11 mouse cellular contexts compared by ENCODE assay signal in genomic region chr15:12093026-12093960, GRCm38 (mm10). TPM values are rescaled to one million over a fixed set of nuclear protein-coding genes. Genes with fewer than 3 reads are reported as not detected.
DNase-seq lines count a peak whose midpoint lies in the region; ATAC-seq lines count a peak whose summit lies in the region.
"Had no signal": no experiment of that assay in that cellular context is flagged by ENCODE, and none has a peak within 500 bp of the region (broad histone marks: within the 10 kb centered on the region; RNA-seq: fewer than 3 reads in every experiment).

No protein-coding gene starts in this region.

- peak; percentile 96 for ATAC-seq in hindbrain, embryonic 13.5 days (ENCODE audit: low FRiP score)
- ATAC-seq in midbrain, embryonic 12.5 days (ENCODE audit: low FRiP score, low read depth): peak; percentile 93

- H3K9me3 ChIP-seq in hindbrain, embryonic 13.5 days: no peaks in the 10 kb centered on the region
- H3K9me3 ChIP-seq in midbrain, embryonic 12.5 days: peaks cover 9% of the 10 kb centered on the region; the same call in 1 of the 2 replicates
- H3K9me3 ChIP-seq: liver, embryonic 13.5 days had no signal

- 47% methylated on average over 25 of the region's 25 CpGs for WGBS in hindbrain, embryonic 13.5 days
- WGBS in midbrain, embryonic 12.5 days: 57% methylated on average over 25 of the region's 25 CpGs

- peaks cover 18% of the 10 kb centered on the region for H3K4me1 ChIP-seq in hindbrain, embryonic 13.5 days (replicated peaks)
- H3K4me1 ChIP-seq in midbrain, embryonic 12.5 days: peaks cover 12% of the 10 kb centered on the region; the same call in 1 of the 2 replicates
- H3K4me1 ChIP-seq: liver, embryonic 13.5 days had no signal

- intact Hi-C loops in heart, postnatal 10 days (cut with DNase I): loop anchor here (10.0 kb wide), 1 partner anchor 172 kb away; no protein-coding TSS in a partner anchor

- peak overlapping the region; percentile 41 for H3K4me2 ChIP-seq in hindbrain, embryonic 13.5 days
- 0 out of 2 replicates have a peak overlapping the region, but pooled peaks have one; percentile 23 for H3K4me2 ChIP-seq in midbrain, embryonic 12.5 days (replicated peaks)
- H3K4me2 ChIP-seq: liver, embryonic 13.5 days had no signal

- peak; percentile 68 for DNase-seq in right cerebral cortex, adult 18-20 months
- DNase-seq in right cerebral cortex, postnatal 14 days: no peak
- peak; percentile 28 for DNase-seq in right cerebral cortex, postnatal 4 days
- no peak for DNase-seq in adrenal gland, postnatal 4 days (ENCODE audit: low spot score in 2 of 2)
- DNase-seq in cerebellum, adult 18-20 months: no peak
- no peak for DNase-seq in heart, postnatal 10 days
- DNase-seq: heart, postnatal 4 days; liver, embryonic 13.5 days had no signal

- H3K36me3 ChIP-seq in hindbrain, embryonic 13.5 days: no peaks in the 10 kb centered on the region
- H3K36me3 ChIP-seq in midbrain, embryonic 12.5 days: no peaks in the 10 kb centered on the region
- H3K36me3 ChIP-seq: liver, embryonic 13.5 days had no signal

- no peaks in the 10 kb centered on the region for H3K27me3 ChIP-seq in hindbrain, embryonic 13.5 days
- no peaks in the 10 kb centered on the region for H3K27me3 ChIP-seq in midbrain, embryonic 12.5 days
- H3K27me3 ChIP-seq: liver, embryonic 13.5 days had no signal

- H3K9ac ChIP-seq in hindbrain, embryonic 13.5 days: no peak overlapping the region
- no peak overlapping the region for H3K9ac ChIP-seq in midbrain, embryonic 12.5 days (replicated peaks)
- H3K9ac ChIP-seq: liver, embryonic 13.5 days had no signal

- H3K27ac ChIP-seq in hindbrain, embryonic 13.5 days: peak overlapping the region; percentile 91
- peak overlapping the region; percentile 81 for H3K27ac ChIP-seq in midbrain, embryonic 12.5 days (replicated peaks)
- H3K27ac ChIP-seq: liver, embryonic 13.5 days had no signal

- no peak overlapping the region for H3K4me3 ChIP-seq in hindbrain, embryonic 13.5 days
- H3K4me3 ChIP-seq in midbrain, embryonic 12.5 days: no peak overlapping the region
- H3K4me3 ChIP-seq: erythroblast, embryonic 14.5 days; liver, embryonic 13.5 days had no signal

RNA-seq across cellular contexts. Expression of gene Zfr, which starts 24.3 kb away (rescaled TPM):
- 147 and 159 TPM in 2 replicates for polyA plus RNA-seq in hindbrain, embryonic 13.5 days (2015; fragmentation: Nextera tagmentation; extraction: Ambion mirVana)
- polyA plus RNA-seq in midbrain, embryonic 12.5 days (2016; fragmentation: Nextera tagmentation; extraction: Ambion mirVana): 128 and 132 TPM in 2 replicates
- 100 to 1,000 TPM; 180 to 189 TPM for total RNA-seq in adrenal gland, postnatal 4 days (2021)
- 100 to 1,000 TPM; 101 to 114 TPM for total RNA-seq in heart, postnatal 10 days (2021)

Comparison
In these comparisons a context has a peak if more than half of its experiments do, and no peak if none do; other contexts are left out.
1. DNase-seq: peak in right cerebral cortex, adult 18-20 months (single experiment) and right cerebral cortex, postnatal 4 days (single experiment); none in right cerebral cortex, postnatal 14 days (single experiment), adrenal gland, postnatal 4 days (0 of 2), cerebellum, adult 18-20 months (0 of 2) and heart, postnatal 10 days (0 of 2).